Mouse (Mus musculus) spleen, adult 2 months (tissue): ENCODE measurements around the gene Snrk. TPM values are rescaled to one million over a fixed set of nuclear protein-coding genes. Genes with fewer than 3 reads are reported as not detected.

Experiments
- DNase-seq, 2 experiments: peaks; one replicate each; pipeline versions ENCODE4 v3.0.0 to v3.0.0-alpha.2; 2012 to 2021; ENCODE audit warnings: low spot score in 2 of 2, low read depth in 1 of 2
- H3K27ac ChIP-seq: fragments of 200-500 bp; 2 replicates; pipeline ENCODE4 v1.5.1; 2012; ENCODE audit warnings: low read length, inconsistent platforms; ENCODE audit not compliant: insufficient read depth
- H3K27me3 ChIP-seq: fragments of 200-500 bp; 2 replicates; pipeline ENCODE4 v1.6.1; 2012; ENCODE audit warnings: mild to moderate bottlenecking, moderate library complexity, low read length, inconsistent platforms; ENCODE audit not compliant: control insufficient read depth, insufficient read depth
- H3K36me3 ChIP-seq: fragments of 200-500 bp; 2 replicates; pipeline ENCODE4 v1.6.1; 2012; ENCODE audit warnings: mild to moderate bottlenecking, low read length, inconsistent platforms; ENCODE audit not compliant: control insufficient read depth, insufficient read depth
- H3K4me1 ChIP-seq: fragments of 200-500 bp; 2 replicates; pipeline ENCODE4 v1.6.1; 2011; ENCODE audit warnings: inconsistent platforms; ENCODE audit not compliant: control insufficient read depth, insufficient read depth, insufficient read length
- H3K4me3 ChIP-seq: fragments of 200-500 bp; 2 replicates; pipeline ENCODE4 v1.5.1; 2011; ENCODE audit warnings: mild to moderate bottlenecking, inconsistent platforms; ENCODE audit not compliant: insufficient read depth, insufficient read length; ENCODE audit errors: extremely low read depth
- CTCF ChIP-seq: fragments of 200-500 bp; IDR thresholded peaks from 2 replicates; pipeline ENCODE4 v1.5.1; 2011; ENCODE audit warnings: mild to moderate bottlenecking, inconsistent platforms; ENCODE audit not compliant: insufficient read depth, insufficient read length, insufficient replicate concordance; ENCODE audit errors: extremely low read depth
- POLR2A ChIP-seq: fragments of 200-500 bp; IDR thresholded peaks from 2 replicates; pipeline ENCODE4 v1.6.1; 2011; ENCODE audit warnings: low read depth, low read length, inconsistent platforms
- WGBS: fragments of 180-500 bp; shearing (Covaris S2); methylation state at CpG from one replicate; pipeline ENCODE4 v1.1.7; 2018; 5-methylcytosine and 5-hydroxymethylcytosine counted together
- polyA plus RNA-seq: library from polyadenylated mRNA; depleted of rRNA; stranded (reverse); fragments of >200 nt; gene quantifications from 2 replicates; pipeline ENCODE4 v1.2.3, GENCODE M21; 2012

Snrk gene
- polyA plus RNA-seq, 1 experiment, result 36.2 TPM

DNA sequence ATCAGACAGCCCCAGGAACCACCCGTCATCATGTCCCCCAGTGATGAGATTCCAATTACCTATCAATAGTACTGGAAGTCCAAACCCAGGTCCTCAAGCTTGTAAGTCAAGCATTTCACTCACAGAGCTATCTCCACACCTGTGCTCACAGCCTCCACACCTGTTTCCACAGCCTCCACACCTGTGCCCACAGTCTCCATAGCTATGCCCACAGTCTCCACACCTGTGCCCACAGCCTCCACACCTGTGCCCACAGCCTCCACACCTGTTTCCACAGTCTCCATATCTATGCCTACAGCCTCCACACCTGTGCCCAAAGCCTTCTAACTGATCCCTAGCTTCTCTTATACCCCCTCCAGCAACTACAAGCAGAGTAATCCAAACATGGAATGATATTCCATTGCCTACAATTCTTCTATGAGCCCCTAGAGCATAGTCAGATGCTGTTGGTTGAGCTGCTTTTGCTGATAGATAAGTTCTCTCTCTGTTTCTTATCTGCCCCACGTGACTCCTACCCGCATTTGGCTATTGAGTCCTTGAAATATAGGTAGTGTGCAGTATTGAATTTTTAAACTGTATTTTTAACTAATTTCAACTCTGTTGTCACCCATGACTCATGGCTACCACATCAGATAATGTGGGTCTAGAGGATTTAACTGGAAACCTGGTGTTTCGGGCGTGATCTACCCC is 20.1 kb upstream of the Snrk start:
- H3K27me3 ChIP-seq, result no peaks in the 10 kb centered on the region
- TF ChIP-seq POLR2A (no peak), CTCF (no peak)
- no peaks in the 10 kb centered on the region for H3K36me3 ChIP-seq
- WGBS, result 88% methylated on average over 5 of the region's 5 CpGs
- H3K4me1 ChIP-seq, result no peaks in the 10 kb centered on the region
- no peak for DNase-seq
- H3K4me3 ChIP-seq, result no peak overlapping the region
- H3K27ac ChIP-seq, result no peak overlapping the region

DNA sequence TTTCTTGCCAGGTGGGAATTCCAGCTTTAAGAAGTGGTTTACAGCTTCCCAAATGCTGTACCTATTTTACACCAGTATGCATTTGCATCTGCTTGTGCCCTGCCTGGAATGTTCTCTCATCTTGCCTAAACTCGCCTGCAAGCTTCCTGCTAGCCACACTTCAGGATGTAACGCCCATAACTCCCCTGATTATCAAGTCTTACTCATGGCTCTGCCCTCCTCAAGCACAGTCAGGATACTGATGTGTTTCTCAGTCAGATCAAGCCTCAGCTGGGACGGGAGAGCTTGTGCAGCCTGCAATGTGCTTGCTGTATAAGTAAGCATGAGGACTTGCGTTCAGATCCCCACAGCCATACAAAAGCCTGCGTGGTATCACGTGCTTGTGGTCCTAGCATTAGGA is 19.5 kb upstream of the Snrk start:
- whole genome bisulfite sequencing, result 71% methylated on average over 6 of the region's 6 CpGs
- DNase-seq, result no peak

DNA sequence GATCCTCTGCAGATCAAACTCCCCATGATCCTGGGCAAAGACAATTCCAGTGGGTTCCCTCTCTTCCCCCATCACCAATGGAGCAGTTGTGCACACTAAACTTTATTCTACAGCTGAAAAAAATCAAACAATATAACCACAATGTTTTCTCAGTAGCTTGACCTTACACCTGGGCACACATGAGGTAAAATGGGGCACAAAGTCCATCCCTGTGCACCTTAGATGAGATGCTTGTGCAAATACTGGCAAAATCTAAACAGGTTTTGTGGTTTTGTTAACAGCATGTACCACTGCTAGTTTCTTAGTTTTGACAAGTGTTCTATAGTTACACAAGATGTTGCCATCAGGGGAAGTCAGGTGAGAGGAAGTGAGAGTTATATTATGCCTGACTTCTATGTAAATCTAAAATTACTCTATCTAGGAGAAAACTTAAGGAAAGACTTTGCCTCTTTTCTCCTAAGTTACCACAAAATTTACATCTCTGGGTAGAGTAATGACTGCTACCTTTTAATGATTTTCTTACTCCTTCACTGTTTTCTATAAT is 16.4 kb upstream of the Snrk start:
- TF ChIP-seq POLR2A, result no peak
- TF ChIP-seq CTCF, result no peak

More for the DNA sequence above, 19.5 kb upstream of the Snrk start:
- H3K4me1 ChIP-seq, result no peaks in the 10 kb centered on the region
- H3K4me3 ChIP-seq, result no peak overlapping the region
- no peak overlapping the region for H3K27ac ChIP-seq
- no peaks in the 10 kb centered on the region for H3K36me3 ChIP-seq
- TF ChIP-seq POLR2A (no peak), CTCF (no peak)
- H3K27me3 ChIP-seq, result no peaks in the 10 kb centered on the region

DNA sequence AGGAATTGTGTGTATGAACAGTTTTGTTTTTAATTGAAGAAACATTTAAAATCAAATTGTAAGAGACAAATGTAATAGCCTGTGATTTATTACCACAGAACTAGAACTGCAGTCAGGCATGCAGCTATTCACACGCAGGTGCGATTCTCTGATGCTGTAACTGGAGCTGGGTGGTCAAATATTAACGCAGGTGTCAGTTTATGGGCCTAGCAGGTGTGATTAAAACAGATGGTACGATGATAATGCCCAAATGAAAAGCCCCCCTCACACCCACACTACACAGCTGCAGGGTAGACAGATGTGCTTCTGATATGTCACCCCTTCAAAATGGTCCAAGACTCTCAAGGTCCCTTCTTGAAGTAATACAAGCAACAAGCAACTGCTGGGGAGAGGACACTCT is 15.9 kb upstream of the Snrk start:
- no peak for TF ChIP-seq POLR2A
- TF ChIP-seq CTCF, result no peak
- 72% methylated on average over 4 of the region's 4 CpGs for WGBS
- no peaks in the 10 kb centered on the region for H3K4me1 ChIP-seq
- no peaks in the 10 kb centered on the region for H3K36me3 ChIP-seq
- no peaks in the 10 kb centered on the region for H3K27me3 ChIP-seq
- no peak overlapping the region for H3K27ac ChIP-seq
- no peak overlapping the region for H3K4me3 ChIP-seq
- DNase-seq, result no peak

More for the DNA sequence above, 16.4 kb upstream of the Snrk start:
- Histone ChIP-seq H3K4me3 (no peak overlapping the region), H3K27me3 (no peaks in the 10 kb centered on the region), H3K36me3 (no peaks in the 10 kb centered on the region), H3K27ac (no peak overlapping the region), H3K4me1 (no peaks in the 10 kb centered on the region)
- DNase-seq, result no peak

DNA sequence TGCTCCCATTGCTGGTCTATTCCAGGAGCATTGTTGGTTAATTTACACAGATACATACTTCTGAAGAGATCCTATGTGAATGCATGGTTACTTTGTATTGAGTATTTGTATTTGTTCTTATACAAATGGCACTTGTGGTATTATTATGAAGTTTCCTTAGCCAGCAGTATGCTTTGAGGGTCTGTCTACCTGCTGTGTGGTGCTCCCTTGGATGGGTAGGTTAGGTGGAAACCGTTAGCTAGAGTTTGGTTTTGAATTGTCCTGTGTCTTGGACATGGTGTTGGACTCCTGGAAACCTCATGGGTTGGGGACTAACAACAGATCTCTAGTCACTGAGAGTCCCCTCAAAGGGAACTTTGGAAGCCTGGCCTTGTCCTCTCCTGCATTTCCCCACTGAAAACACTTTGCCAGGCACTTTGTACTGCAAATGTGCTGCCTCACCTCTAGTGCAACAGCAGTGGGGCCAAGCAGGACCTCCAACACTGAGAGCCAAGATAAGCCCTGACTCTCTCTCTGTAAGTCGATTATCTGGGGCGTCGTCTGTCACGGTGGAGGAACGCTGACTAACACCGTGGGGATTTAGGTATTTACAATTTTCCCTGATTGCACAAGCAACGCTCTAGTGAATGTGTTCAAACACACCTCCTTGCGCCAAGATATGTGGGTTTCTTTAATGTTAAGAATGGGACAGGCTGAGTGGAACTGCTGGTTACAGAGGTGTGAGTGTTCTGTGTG is 13.3 kb upstream of the Snrk start:
- DNase-seq, result no peak
- TF ChIP-seq CTCF, result no peak
- no peak for TF ChIP-seq POLR2A
- H3K4me3 ChIP-seq, result no peak overlapping the region
- no peaks in the 10 kb centered on the region for H3K36me3 ChIP-seq
- H3K4me1 ChIP-seq, result no peaks in the 10 kb centered on the region
- H3K27me3 ChIP-seq, result no peaks in the 10 kb centered on the region
- WGBS, result 76% methylated on average over 9 of the region's 9 CpGs
- no peak overlapping the region for H3K27ac ChIP-seq

DNA sequence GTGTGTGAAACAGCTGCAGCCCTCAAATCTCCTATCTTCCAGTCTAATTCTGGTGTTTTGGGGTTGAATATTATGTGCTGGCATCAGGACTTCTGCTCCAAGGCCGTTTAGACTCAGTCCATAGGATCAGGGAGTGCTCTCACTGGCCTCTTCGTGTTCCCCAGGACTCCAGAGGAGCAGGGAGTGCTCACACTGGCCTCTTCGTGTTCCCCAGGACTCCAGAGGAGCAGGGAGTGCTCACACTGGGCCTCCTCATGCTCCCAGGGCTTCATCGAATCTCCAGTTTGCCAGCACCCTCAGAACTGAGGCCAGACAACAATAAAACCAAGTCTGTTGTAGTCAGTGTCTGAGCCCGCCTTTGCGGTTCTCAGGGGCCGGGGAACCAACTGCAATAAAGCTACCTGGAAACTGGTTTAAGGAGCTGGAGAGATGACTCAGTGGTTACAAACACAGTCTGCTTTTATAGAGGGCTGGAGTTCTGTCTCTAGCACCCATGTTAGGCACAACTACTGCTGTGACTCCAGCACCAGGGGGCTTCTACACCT is 12.7 kb upstream of the Snrk start:
- TF ChIP-seq CTCF (no peak), POLR2A (no peak)
- Histone ChIP-seq H3K27ac (no peak overlapping the region), H3K36me3 (no peaks in the 10 kb centered on the region), H3K27me3 (0 out of 2 replicates have a peak, but pooled peaks cover 1% of the 10 kb centered on the region), H3K4me3 (no peak overlapping the region), H3K4me1 (no peaks in the 10 kb centered on the region)
- no peak for DNase-seq
- WGBS, result 79% methylated on average over 7 of the region's 7 CpGs
